Mouse (Mus musculus): Measurements from ENCODE around the gene Zfyve27.

GRCm38 (mm10) chr19:42129509-42130293 lies 34.0 kb upstream of the Zfyve27 start:
- no peak for TF ChIP-seq CTCF (IDR thresholded peaks at IDR 0.05; ENCODE audit: low read depth, low read length)
- no peak for TF ChIP-seq POLR2A (IDR thresholded peaks at IDR 0.05; ENCODE audit: insufficient read depth, low read length)
- no peak for TF ChIP-seq EP300 (IDR thresholded peaks at IDR 0.05; ENCODE audit: insufficient read depth, low read depth, low read length)
